Mouse (Mus musculus): ENCODE data around the gene Map2k5.

The Map2k5 gene

DNA sequence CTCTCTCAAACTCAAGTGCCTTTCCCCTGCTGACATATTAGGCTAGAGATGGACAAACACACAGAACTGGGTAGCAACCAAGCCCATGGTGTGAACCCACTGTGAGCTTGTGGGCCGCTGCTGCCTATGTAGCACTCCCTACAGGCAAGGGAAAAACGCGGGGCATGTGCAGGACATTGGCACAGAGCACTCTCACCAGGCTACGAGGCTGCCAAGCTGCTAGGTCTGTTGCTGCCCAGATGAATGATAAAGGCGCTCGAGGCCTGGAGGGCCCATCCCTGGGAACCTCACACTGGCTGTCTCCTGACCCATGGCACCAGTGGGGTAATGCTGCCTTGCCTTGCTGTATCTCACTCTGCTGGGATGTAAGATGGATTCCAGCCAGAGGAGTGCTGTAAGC lies 31.7 kb downstream of the Map2k5 start:
- DNase-seq (ENCODE audit: inconsistent age in 2 of 2, low spot score in 1 of 2) = no peak

DNA sequence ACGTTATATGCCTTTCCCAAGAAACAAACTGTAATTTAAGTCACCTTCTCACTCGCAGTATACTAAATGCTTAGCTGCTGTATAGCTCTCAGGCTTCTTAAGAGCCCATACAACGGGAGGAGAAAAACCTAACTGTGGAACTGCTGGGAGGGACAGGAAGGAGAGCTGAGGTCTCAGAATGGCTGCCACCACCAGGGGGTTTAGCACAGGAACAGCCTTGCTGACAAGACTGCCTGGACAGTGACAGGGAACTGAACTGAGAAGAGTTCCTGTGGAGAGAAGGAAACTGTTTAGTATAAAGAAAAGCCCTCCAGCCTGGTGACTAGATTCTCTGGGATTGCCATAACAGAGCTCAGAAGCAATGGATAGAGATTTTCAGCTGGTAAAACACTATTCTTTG lies 35.9 kb downstream of the Map2k5 start:
- DNase-seq (ENCODE audit: inconsistent age in 2 of 2, low spot score in 1 of 2) = no peak

GRCm38 (mm10) chr9:63339256-63339655 lies 38.4 kb downstream of the Map2k5 start:
- no peak for DNase-seq (ENCODE audit: inconsistent age in 2 of 2, low spot score in 1 of 2)

- DNase-seq (ENCODE audit: inconsistent age in 2 of 2, low spot score in 1 of 2) = no peak
Measured at GRCm38 (mm10) chr9:63338716-63339115, 39.0 kb downstream of the Map2k5 start.

DNA sequence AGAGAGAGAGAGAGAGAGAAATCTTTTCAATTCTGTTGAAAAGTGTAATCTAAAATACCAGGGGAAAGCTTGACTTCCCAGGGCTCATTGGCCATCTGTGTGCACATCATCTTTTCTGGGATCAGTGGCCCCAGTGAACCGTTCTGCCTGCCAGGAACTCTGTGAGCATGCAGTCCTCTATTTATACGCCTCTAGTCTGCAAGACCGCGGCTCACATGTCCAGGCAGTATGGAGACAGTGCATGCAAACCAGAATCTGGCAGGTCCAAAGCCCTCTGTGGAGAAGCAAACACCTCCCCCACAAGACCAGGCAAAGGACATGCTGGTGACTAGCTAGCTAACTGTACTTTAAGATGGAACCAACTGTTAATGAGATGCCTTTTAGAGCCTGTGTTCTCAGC lies 41.9 kb downstream of the Map2k5 start:
- DNase-seq (ENCODE audit: inconsistent age in 2 of 2, low spot score in 1 of 2) = no peak

- DNase-seq (ENCODE audit: inconsistent age in 2 of 2, low spot score in 1 of 2) = peak in 1 of 2 experiments; percentile 54
Measured at GRCm38 (mm10) chr9:63333074-63333473, 44.6 kb downstream of the Map2k5 start.

GRCm38 (mm10) chr9:63331246-63331645 lies 46.5 kb downstream of the Map2k5 start:
- no peak for DNase-seq (ENCODE audit: inconsistent age in 2 of 2, low spot score in 1 of 2)

- peak in 1 of 2 experiments; percentile 83 for DNase-seq (ENCODE audit: inconsistent age in 2 of 2, low spot score in 1 of 2)
Measured at GRCm38 (mm10) chr9:63328958-63329685, 48.6 kb downstream of the Map2k5 start.

DNA sequence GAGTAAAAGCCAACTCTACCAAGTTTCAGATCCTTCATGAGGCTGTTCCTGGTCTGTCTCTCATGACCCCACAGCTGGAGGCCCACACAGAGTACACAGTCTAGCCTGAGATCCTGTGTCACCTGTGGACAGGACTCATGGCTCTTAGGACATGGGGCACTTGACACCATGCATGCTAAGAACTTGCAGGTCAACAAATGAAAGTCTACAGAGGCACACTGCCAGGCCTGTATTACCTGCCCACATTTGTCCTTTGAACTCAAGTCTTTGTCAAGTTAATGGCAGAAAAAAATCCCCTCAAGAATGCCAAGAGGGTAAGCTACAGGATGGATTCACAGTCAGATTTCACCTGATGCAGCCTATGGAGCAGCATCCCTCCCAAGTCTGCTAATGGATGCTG lies 62.5 kb downstream of the Map2k5 start:
- no peak for DNase-seq (ENCODE audit: inconsistent age in 2 of 2, low spot score in 1 of 2)

GRCm38 (mm10) chr9:63314126-63314525 lies 63.6 kb downstream of the Map2k5 start:
- DNase-seq (ENCODE audit: inconsistent age in 2 of 2, low spot score in 1 of 2) = no peak

DNA sequence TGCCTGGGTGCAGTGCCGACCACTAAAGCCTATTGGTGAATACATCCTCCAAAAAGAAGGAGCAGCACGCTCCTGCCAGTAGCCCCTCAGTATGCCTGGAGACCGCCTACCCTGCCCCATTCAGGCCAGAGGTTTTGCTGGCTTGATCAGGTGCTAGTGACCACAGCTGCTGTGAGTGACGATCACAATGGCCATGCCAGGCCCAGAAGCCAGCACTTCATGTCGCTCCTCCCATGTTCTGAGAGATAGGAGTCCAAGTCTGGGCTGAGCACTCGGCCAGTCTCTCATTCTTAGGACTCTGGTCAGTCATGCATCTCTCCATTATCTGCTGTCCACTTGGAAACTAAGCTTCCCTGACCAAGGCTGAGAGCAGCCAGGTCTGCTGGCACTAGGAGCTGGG lies 67.7 kb downstream of the Map2k5 start:
- DNase-seq (ENCODE audit: inconsistent age in 2 of 2, low spot score in 1 of 2) = no peak

- peak in 1 of 2 experiments; percentile 66 for DNase-seq (ENCODE audit: inconsistent age in 2 of 2, low spot score in 1 of 2)
Measured at GRCm38 (mm10) chr9:63309008-63309407, 68.7 kb downstream of the Map2k5 start.

DNA sequence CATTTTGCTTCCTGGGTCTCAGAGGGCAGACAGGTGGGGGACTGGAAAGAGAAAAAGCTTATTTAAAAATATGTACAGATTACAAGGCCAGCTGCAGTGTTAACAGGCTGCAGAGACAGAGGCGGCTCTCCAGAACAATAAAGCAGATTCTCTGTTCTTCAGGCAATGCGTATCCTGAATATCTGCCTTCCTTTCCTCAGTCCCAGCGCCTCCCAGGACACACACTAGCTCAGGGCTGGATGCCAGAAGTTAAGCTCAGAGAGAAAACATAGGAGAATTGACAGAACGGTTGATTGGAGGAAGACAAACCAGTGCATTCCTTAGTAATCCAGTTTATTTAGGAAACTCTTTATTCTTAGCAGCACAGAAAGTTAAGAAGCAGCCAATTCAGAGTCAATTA lies 69.3 kb downstream of the Map2k5 start:
- DNase-seq (ENCODE audit: inconsistent age in 2 of 2, low spot score in 1 of 2) = no peak

DNA sequence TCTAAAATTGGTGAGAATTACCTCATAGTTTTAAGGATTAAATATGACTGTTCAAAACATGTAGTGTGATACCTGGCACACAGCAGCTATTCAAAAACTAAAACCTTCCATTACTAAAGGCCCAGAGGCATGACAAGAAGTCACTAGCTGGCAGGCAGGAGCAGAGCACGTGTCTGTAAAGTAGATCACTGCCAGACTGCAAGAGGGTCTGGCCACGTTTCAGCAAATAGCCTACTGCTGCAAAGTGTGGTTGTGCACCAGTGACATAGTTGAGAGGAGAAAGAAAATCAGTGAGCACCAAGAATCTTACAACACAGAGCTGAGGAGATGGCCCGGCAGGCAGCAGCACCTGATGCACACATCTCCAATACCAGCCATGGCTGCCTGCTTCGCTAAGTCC lies 75.2 kb downstream of the Map2k5 start:
- peak in 1 of 2 experiments; percentile 44 for DNase-seq (ENCODE audit: inconsistent age in 2 of 2, low spot score in 1 of 2)

- peak; percentile 31 to 79 for DNase-seq (ENCODE audit: inconsistent age in 2 of 2, low spot score in 1 of 2)
Measured at GRCm38 (mm10) chr9:63298656-63299055, 79.0 kb downstream of the Map2k5 start.

DNA sequence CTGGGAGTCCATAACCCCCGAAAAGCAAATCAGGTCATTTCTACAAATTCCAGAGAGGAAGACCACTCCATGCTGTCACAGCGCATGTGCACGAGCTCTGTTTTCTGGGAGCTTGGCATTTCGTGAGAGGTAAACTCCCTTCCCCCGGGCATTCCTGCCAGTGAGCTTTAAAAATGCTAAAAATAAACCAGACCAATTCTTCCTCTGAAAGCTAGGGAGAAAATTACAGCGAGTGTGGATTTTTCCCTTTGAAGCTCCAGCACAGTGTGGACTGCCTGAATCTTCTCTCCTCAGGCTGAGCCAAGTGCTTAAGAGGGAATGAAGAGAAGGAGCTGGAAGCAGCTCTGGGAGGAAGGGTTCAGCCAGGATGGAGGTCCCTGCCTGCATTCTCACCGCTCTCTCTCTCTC lies 82.1 kb downstream of the Map2k5 start:
- peak; percentile 32 to 68 for DNase-seq (ENCODE audit: inconsistent age in 2 of 2, low spot score in 1 of 2)

- peak in 1 of 2 experiments; percentile 42 for DNase-seq (ENCODE audit: inconsistent age in 2 of 2, low spot score in 1 of 2)
Measured at GRCm38 (mm10) chr9:63294846-63295245, 82.9 kb downstream of the Map2k5 start.

DNA sequence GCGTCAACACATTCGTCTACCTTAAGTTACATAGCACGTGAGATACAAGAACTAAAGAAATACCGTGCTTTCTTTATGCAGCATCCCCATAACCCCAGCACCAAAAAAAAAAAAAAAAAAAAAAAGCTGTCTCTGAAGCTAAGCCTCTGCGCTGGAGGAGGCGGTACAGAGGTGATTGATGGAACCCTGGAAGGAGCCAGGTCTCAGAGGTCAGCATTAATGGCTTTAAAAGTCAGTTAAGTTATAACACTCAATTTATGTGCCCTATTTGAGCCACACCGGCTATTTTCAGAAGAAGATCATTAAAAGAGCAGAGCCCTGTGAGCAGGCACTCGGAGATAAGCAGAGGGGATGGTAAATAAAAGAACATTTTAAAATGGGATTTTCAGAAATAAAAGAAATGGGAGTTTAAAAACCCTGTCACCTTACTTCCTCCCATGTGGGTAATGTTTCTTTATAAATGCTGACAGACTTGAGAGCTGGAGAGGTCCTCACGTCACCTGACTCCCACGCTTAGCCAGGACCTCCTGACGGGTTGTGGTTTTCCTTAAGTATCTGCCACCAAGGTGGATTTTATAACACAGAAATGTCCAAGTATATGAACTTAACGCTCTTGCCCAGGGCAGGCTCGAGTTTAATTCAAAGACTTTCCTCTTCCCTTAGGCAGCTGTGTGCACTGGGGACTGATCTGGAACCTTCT lies 83.8 kb downstream of the Map2k5 start:
- DNase-seq (ENCODE audit: inconsistent age in 2 of 2, low spot score in 1 of 2) = no peak

GRCm38 (mm10) chr9:63288676-63289075 lies 89.0 kb downstream of the Map2k5 start:
- no peak for DNase-seq (ENCODE audit: inconsistent age in 2 of 2, low spot score in 1 of 2)

DNA sequence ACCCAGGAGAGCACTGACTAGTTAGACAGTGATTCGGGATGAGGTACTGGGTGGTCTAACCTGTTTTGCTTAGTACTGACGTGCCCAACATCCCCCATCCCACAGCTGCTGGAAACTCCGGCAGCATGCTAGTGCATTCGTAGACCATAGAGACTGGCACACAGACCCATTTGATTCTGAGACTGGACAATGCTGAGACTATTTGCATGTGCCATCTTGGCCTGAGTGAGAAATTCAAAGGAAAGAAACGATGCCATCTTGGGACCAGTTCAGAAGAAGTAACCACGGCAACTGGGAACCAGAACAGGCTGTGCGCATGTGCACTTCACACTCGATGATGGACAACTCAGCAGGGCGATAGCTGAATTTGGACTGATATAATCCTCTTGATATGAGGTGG lies 93.3 kb downstream of the Map2k5 start:
- no peak for DNase-seq (ENCODE audit: inconsistent age in 2 of 2, low spot score in 1 of 2)

DNA sequence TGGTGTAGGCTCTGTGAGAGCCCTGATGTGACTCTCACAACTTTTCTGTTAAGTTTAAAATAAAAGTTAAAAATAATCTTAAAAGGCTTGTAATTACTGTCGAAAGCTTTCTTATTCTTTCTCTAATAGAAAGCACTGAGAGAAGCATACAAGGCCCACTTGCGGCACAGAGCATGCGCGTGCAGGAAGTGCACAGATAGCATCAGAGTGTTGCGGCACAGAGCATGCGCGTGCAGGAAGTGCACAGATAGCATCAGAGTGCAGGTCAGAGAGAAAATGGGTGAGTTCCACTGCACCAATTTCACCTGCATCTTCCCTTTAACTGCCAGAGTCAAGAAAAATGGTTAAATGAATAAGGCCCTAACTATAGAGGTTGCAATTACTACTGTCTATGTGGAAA lies 95.7 kb downstream of the Map2k5 start:
- DNase-seq (ENCODE audit: inconsistent age in 2 of 2, low spot score in 1 of 2) = no peak

- peak; percentile 72 to 79 for DNase-seq (ENCODE audit: inconsistent age in 2 of 2, low spot score in 1 of 2)
Measured at GRCm38 (mm10) chr9:63281086-63281485, 96.6 kb downstream of the Map2k5 start.

DNA sequence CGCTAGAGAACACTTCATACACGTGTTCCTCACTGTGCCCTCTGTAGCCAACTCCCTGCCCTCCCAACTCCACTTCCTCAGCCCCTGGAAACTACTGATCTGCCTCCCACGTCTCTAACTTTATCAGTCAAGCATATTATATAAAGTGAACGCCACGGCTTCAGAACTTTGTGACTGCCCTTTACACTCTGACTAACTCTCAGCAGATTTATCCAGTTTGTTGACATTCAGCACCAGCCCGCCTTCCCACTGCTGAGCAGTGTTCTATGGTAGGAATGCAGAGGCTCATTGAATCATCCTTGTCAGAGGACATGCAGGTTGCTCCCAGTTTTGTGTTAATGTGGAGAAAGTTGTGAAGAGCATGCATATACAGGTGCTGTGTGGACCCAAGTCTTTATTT lies 103.9 kb downstream of the Map2k5 start:
- DNase-seq (ENCODE audit: inconsistent age in 2 of 2, low spot score in 1 of 2) = peak; percentile 68 to 77

All from adrenal gland, adult (tissue).